ENCODE assay signal across 12 mouse cellular contexts in the genomic region with DNA sequence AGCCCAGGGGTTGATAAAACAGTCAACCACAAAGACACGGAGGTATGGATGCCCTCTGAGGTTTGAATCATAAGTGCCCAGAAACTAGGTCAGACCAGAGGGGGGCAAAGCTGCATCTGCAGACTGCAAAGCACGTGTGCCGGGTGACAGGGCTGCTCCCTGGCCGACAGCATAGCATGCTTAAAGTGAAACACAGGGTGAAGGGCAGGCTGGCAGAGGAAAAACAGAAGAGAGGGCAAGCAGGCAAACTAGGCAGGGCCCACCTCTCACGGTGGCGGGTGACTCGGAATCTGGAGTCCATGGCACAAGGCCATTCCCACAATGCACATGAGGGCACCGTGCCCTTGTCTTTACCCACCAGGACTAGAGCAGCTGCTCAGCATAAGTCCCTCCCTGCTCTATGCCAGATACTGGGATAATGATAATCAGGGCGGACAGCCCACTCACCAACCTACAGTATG.
DNase-seq lines count a peak whose midpoint lies in the region; ATAC-seq and TF ChIP-seq lines count a peak whose summit lies in the region.
"Had no signal": no experiment of that assay in that cellular context is flagged by ENCODE, and none has a peak within 500 bp of the region (broad histone marks: within the 10 kb centered on the region; RNA-seq: fewer than 3 reads in every experiment).

No protein-coding gene starts in this region.

- 0 out of 2 replicates have a peak overlapping the region, but pooled peaks have one; percentile 8 for H3K27ac ChIP-seq in cerebellum, adult 2 months (ENCODE audit: insufficient read depth, low read length)
- no peak overlapping the region for H3K27ac ChIP-seq in hindbrain, embryonic 16.5 days (ENCODE audit: low read depth, low read length)
- no peak overlapping the region for H3K27ac ChIP-seq in hindbrain, embryonic 13.5 days
- H3K27ac ChIP-seq: kidney, postnatal 0 days; liver, embryonic 12.5 days had no signal

- H3ac ChIP-seq in C2C12 (ENCODE audit: control insufficient read depth, insufficient read length, low read depth): no peak overlapping the region

- no peak overlapping the region for H3K4me2 ChIP-seq in hindbrain, embryonic 16.5 days (ENCODE audit: low read length)
- no peak overlapping the region for H3K4me2 ChIP-seq in hindbrain, embryonic 13.5 days
- H3K4me2 ChIP-seq: liver, embryonic 12.5 days had no signal

- peak; percentile 51; the same call in 1 of the 2 replicates for ATAC-seq in hindbrain, embryonic 16.5 days
- no peak for ATAC-seq in hindbrain, embryonic 13.5 days (ENCODE audit: low FRiP score)
- ATAC-seq: inflammation-experienced regulatory T-cells, adult 6 months; liver, embryonic 12.5 days had no signal

- H3K36me3 ChIP-seq in hindbrain, embryonic 16.5 days (ENCODE audit: control insufficient read depth, insufficient read depth, low read length): peaks cover 7% of the 10 kb centered on the region
- H3K36me3 ChIP-seq in hindbrain, embryonic 13.5 days: peaks cover 77% of the 10 kb centered on the region
- H3K36me3 ChIP-seq in C2C12 (ENCODE audit: control insufficient read depth, insufficient read depth): no peaks in the 10 kb centered on the region
- H3K36me3 ChIP-seq: liver, embryonic 12.5 days had no signal

- TF ChIP-seq CTCF in cerebellum, adult 2 months (IDR thresholded peaks at IDR 0.05; ENCODE audit: borderline replicate concordance, insufficient read depth, low read depth, low read length): no peak
- TF ChIP-seq CTCF in C2C12 (IDR thresholded peaks at IDR 0.05; ENCODE audit: control insufficient read depth, insufficient read depth, insufficient read length): no peak

- WGBS in cerebellum, adult 2 months: 15% methylated on average over 9 of the region's 9 CpGs
- WGBS in hindbrain, embryonic 16.5 days: 66% methylated on average over 9 of the region's 9 CpGs
- 86% methylated on average over 9 of the region's 9 CpGs for WGBS in hindbrain, embryonic 13.5 days

- DNase-seq in cerebellum, adult 2 months: peak; percentile 25 to 39
- no peak for DNase-seq in cerebellum, postnatal 36 days
- peak; percentile 42 to 43 for DNase-seq in cerebellum, postnatal 25 days
- no peak for DNase-seq in urinary bladder, postnatal 14 days (ENCODE audit: low spot score)
- no peak for DNase-seq in natural killer cell, adult 2 months (ENCODE audit: low spot score in 2 of 2)
- DNase-seq: layer of hippocampus, adult 9-11 months had no signal

- H3K27me3 ChIP-seq in cerebellum, adult 2 months (ENCODE audit: control insufficient read depth, insufficient read depth, low read length): no peaks in the 10 kb centered on the region
- H3K27me3 ChIP-seq in hindbrain, embryonic 16.5 days (replicated peaks; ENCODE audit: control insufficient read depth, insufficient read depth, low read length): no peaks in the 10 kb centered on the region
- H3K27me3 ChIP-seq in hindbrain, embryonic 13.5 days: 0 out of 2 replicates have a peak, but pooled peaks cover 3% of the 10 kb centered on the region
- H3K27me3 ChIP-seq in C2C12 (ENCODE audit: control insufficient read depth, insufficient read depth, insufficient read length): no peaks in the 10 kb centered on the region

- no peaks in the 10 kb centered on the region for H3K9me3 ChIP-seq in hindbrain, embryonic 16.5 days (ENCODE audit: control insufficient read depth, low read length)
- no peaks in the 10 kb centered on the region for H3K9me3 ChIP-seq in hindbrain, embryonic 13.5 days
- H3K9me3 ChIP-seq: liver, embryonic 12.5 days had no signal

- H3K79me3 ChIP-seq in C2C12 (ENCODE audit: low read depth): no peaks in the 10 kb centered on the region

- H3K79me2 ChIP-seq in C2C12 (ENCODE audit: control insufficient read depth, insufficient read depth): no peaks in the 10 kb centered on the region

- no peak overlapping the region for H3K4me3 ChIP-seq in cerebellum, adult 2 months (replicated peaks; ENCODE audit: insufficient read depth, low read depth, low read length)
- H3K4me3 ChIP-seq in hindbrain, embryonic 16.5 days (ENCODE audit: low read length): no peak overlapping the region
- no peak overlapping the region for H3K4me3 ChIP-seq in hindbrain, embryonic 13.5 days
- H3K4me3 ChIP-seq in C2C12 (ENCODE audit: insufficient read depth, poor library complexity, severe bottlenecking): no peak overlapping the region
- H3K4me3 ChIP-seq: liver, embryonic 12.5 days had no signal

- no peak for TF ChIP-seq POLR2A in cerebellum, adult 2 months (IDR thresholded peaks at IDR 0.05; ENCODE audit: borderline replicate concordance, insufficient read depth, low read length)

- H3K9ac ChIP-seq in hindbrain, embryonic 16.5 days (ENCODE audit: low read depth, low read length): no peak overlapping the region
- no peak overlapping the region for H3K9ac ChIP-seq in hindbrain, embryonic 13.5 days
- H3K9ac ChIP-seq: liver, embryonic 12.5 days had no signal

- H3K4me1 ChIP-seq in cerebellum, adult 2 months (ENCODE audit: control insufficient read depth, insufficient read depth, low read length): peaks cover 31% of the 10 kb centered on the region
- peaks cover 5% of the 10 kb centered on the region for H3K4me1 ChIP-seq in hindbrain, embryonic 16.5 days (ENCODE audit: control insufficient read depth, insufficient read depth, low read depth, low read length)
- peaks cover 27% of the 10 kb centered on the region for H3K4me1 ChIP-seq in hindbrain, embryonic 13.5 days (replicated peaks)

TF ChIP-seq in C2C12, 6 proteins besides CTCF, POLR2A, EP300 and RAD21:
- TF ChIP-seq MYOD1 (IDR thresholded peaks at IDR 0.05; ENCODE audit: control insufficient read depth, insufficient read length, low read depth) (peak; percentile 77), MYOG (IDR thresholded peaks at IDR 0.05; ENCODE audit: control insufficient read depth, extremely low read depth, insufficient read length) (no peak), USF1 (IDR thresholded peaks at IDR 0.05; ENCODE audit: low read depth) (peak; percentile 18), MAX (IDR thresholded peaks at IDR 0.05) (peak; percentile 28), CEBPB (IDR thresholded peaks at IDR 0.05; ENCODE audit: low read depth) (no peak), FOSL1 (IDR thresholded peaks at IDR 0.05; ENCODE audit: insufficient read depth, low read length, poor library complexity, severe bottlenecking) (no peak)

Comparison
In these comparisons a context has a peak if more than half of its experiments do, and no peak if none do; other contexts are left out.
1. DNase-seq: peak in cerebellum, adult 2 months (2 of 2) and cerebellum, postnatal 25 days (2 of 2); none in cerebellum, postnatal 36 days (0 of 2), urinary bladder, postnatal 14 days (single experiment) and natural killer cell, adult 2 months (0 of 2).